8 mouse cellular contexts compared by ENCODE assay signal in the genomic region with DNA sequence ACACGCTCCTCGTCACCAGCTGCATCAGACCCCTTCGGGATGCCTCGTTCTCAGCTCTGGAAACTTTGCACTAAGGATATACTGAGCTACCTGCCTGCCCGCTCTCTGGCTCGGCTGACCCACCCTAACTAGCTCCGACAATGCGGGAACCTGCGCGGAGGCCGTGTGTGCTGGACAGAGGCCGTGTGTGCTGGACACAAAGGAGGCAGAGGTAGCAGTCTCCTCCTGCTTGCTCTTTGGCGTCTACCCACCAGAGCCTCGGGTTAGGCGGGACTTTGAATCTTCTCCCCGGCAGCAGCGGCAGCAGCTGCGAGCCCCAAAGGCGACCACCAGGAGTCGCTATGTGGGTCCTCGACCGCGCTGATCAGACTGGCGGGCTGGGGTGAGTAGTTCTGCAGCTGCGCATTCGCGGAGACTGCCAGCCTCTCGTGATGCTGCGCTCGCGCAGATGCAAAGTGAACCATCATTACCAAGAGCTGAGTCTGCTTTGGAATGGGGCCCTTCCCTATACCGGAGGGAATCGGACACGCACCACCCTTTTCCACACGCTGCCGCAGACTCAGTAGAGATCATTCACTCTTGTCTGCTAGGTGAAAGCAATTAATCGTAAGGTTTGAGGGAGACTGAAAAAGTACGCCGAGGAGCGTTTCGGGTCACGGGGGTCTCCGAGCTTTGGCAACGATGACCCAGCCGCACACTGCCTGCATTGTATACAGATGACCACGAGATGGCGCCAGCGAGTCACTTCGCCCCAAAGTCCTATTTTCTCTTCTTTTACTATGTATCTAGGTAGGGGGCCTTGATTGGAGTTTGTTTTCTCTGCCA. TPM values are rescaled to one million over a fixed set of nuclear protein-coding genes. Genes with fewer than 3 reads are reported as not detected.
DNase-seq lines count a peak whose midpoint lies in the region; ATAC-seq and TF ChIP-seq lines count a peak whose summit lies in the region.

No protein-coding gene starts in this region.

- peak; percentile 90 to 93 for ATAC-seq in hematopoietic stem cell, adult 5-6 weeks (replicated peaks in 1 of 2; ENCODE audit: insufficient read depth in 1 of 2, low FRiP score in 2 of 2, low TSS enrichment in 1 of 2, low read depth in 1 of 2, poor library complexity in 2 of 2, severe bottlenecking in 2 of 2)
- peak; percentile 96 for ATAC-seq in lung, embryonic 15.5 days (ENCODE audit: borderline replicate concordance, extremely low read depth, low FRiP score, low TSS enrichment)

- peak; percentile 95 for DNase-seq in MN1 (ENCODE audit: low spot score)
- peak; percentile 87 for DNase-seq in cerebellum, adult 8-10 months
- peak; percentile 96 for DNase-seq in forelimb bud, embryonic 11.5 days (ENCODE audit: low read depth, low spot score)
- DNase-seq in layer of hippocampus, adult 9-10 months (ENCODE audit: low spot score): peak; percentile 71
- peak; percentile 94 for DNase-seq in thymus, adult 2 months

- TF ChIP-seq POLR2A in olfactory bulb, adult 2 months (IDR thresholded peaks at IDR 0.05; ENCODE audit: insufficient read depth, low read depth, low read length): peak; percentile 48
- TF ChIP-seq POLR2A in thymus, adult 2 months (IDR thresholded peaks at IDR 0.05; ENCODE audit: control insufficient read depth, extremely low read depth, insufficient read depth, low read length, poor library complexity): peak; percentile 61; the same call in 1 of the 2 replicates

- peaks cover 4% of the 10 kb centered on the region for H3K27me3 ChIP-seq in lung, embryonic 15.5 days
- H3K27me3 ChIP-seq in thymus, adult 2 months (ENCODE audit: control insufficient read depth, insufficient read depth, low read length): no peaks in the 10 kb centered on the region

- peak; percentile 77 for TF ChIP-seq CTCF in olfactory bulb, adult 2 months (IDR thresholded peaks at IDR 0.05; ENCODE audit: insufficient read depth, low read depth, low read length)
- TF ChIP-seq CTCF in thymus, adult 2 months (IDR thresholded peaks at IDR 0.05; ENCODE audit: borderline replicate concordance, control insufficient read depth, extremely low read depth, insufficient read depth, low read length, poor library complexity): peak; percentile 84

- H3K4me1 ChIP-seq in lung, embryonic 15.5 days: peaks cover 13% of the 10 kb centered on the region
- H3K4me1 ChIP-seq in olfactory bulb, adult 2 months (ENCODE audit: control insufficient read depth, insufficient read depth, low read length): peaks cover 4% of the 10 kb centered on the region
- peaks cover 13% of the 10 kb centered on the region for H3K4me1 ChIP-seq in thymus, adult 2 months (replicated peaks; ENCODE audit: control insufficient read depth, insufficient read depth, low read length)

- peak overlapping the region; percentile 58 for H3K9ac ChIP-seq in lung, embryonic 15.5 days

- WGBS in lung, embryonic 15.5 days: under 1% methylated on average over 49 of the region's 49 CpGs
- WGBS in olfactory bulb, adult 2 months: 1% methylated on average over 49 of the region's 49 CpGs
- under 1% methylated on average over 49 of the region's 49 CpGs for WGBS in thymus, adult 2 months

- no peaks in the 10 kb centered on the region for H3K9me3 ChIP-seq in lung, embryonic 15.5 days

- peak overlapping the region; percentile 79 for H3K27ac ChIP-seq in lung, embryonic 15.5 days
- H3K27ac ChIP-seq in olfactory bulb, adult 2 months (ENCODE audit: insufficient read depth, low read depth, low read length): peak overlapping the region; percentile 85
- peak overlapping the region; percentile 76 for H3K27ac ChIP-seq in thymus, adult 2 months (ENCODE audit: control insufficient read depth, insufficient read depth, low read length)

- H3K4me2 ChIP-seq in lung, embryonic 15.5 days: peak overlapping the region; percentile 89

- H3K4me3 ChIP-seq in lung, embryonic 15.5 days: peak overlapping the region; percentile 51
- peak overlapping the region; percentile 62 for H3K4me3 ChIP-seq in olfactory bulb, adult 2 months (ENCODE audit: insufficient read depth, low read depth, low read length)
- peak overlapping the region; percentile 64 for H3K4me3 ChIP-seq in thymus, adult 2 months (ENCODE audit: control insufficient read depth, insufficient read depth, low read length)

- H3K36me3 ChIP-seq in lung, embryonic 15.5 days: no peaks in the 10 kb centered on the region
- no peaks in the 10 kb centered on the region for H3K36me3 ChIP-seq in thymus, adult 2 months (ENCODE audit: control insufficient read depth, insufficient read depth, low read length)

RNA-seq across cellular contexts. Expression of gene Hist2h2bb, which starts 8.5 kb away (rescaled TPM):
- 3,457 and 7,416 TPM in 2 replicates for total RNA-seq in hematopoietic stem cell, adult 5-6 weeks (2017)
- 10.1 and 18.0 TPM in 2 replicates for polyA plus RNA-seq in lung, embryonic 15.5 days (2015; fragmentation: Nextera tagmentation; extraction: Ambion mirVana)
- polyA plus RNA-seq in olfactory bulb, adult 2 months (2012; ENCODE audit: insufficient read depth, insufficient read length, low replicate concordance, missing spikeins): not detected in 2 replicates
- polyA plus RNA-seq in thymus, adult 2 months (2012; rRNA removed): 163 and 177 TPM in 2 replicates

RNA-seq across cellular contexts. Expression of gene Hist2h3b, which starts 9.6 kb away (rescaled TPM):
- 222 and 285 TPM in 2 replicates for total RNA-seq in hematopoietic stem cell, adult 5-6 weeks (2017)
- polyA plus RNA-seq in lung, embryonic 15.5 days (2015; fragmentation: Nextera tagmentation; extraction: Ambion mirVana): 87.1 and 95.3 TPM in 2 replicates
- not detected in 2 replicates for polyA plus RNA-seq in olfactory bulb, adult 2 months (2012; ENCODE audit: insufficient read depth, insufficient read length, low replicate concordance, missing spikeins)
- polyA plus RNA-seq in thymus, adult 2 months (2012; rRNA removed): 1,135 and 1,442 TPM in 2 replicates

RNA-seq across cellular contexts. Expression of gene Hist2h4, which starts 14.9 kb away (rescaled TPM):
- 44.6 and 53.3 TPM in 2 replicates for total RNA-seq in hematopoietic stem cell, adult 5-6 weeks (2017)
- 15.9 and 16.1 TPM in 2 replicates for polyA plus RNA-seq in lung, embryonic 15.5 days (2015; fragmentation: Nextera tagmentation; extraction: Ambion mirVana)
- not detected in 2 replicates for polyA plus RNA-seq in olfactory bulb, adult 2 months (2012; ENCODE audit: insufficient read depth, insufficient read length, low replicate concordance, missing spikeins)
- 87.7 and 101 TPM in 2 replicates for polyA plus RNA-seq in thymus, adult 2 months (2012; rRNA removed)

RNA-seq across cellular contexts. Expression of gene Fcgr1, which starts 15.8 kb away (rescaled TPM):
- total RNA-seq in hematopoietic stem cell, adult 5-6 weeks (2017): 1.7 and 4.9 TPM in 2 replicates
- polyA plus RNA-seq in lung, embryonic 15.5 days (2015; fragmentation: Nextera tagmentation; extraction: Ambion mirVana): 2.4 and 3.6 TPM in 2 replicates
- polyA plus RNA-seq in olfactory bulb, adult 2 months (2012; ENCODE audit: insufficient read depth, insufficient read length, low replicate concordance, missing spikeins): not detected in 2 replicates
- polyA plus RNA-seq in thymus, adult 2 months (2012; rRNA removed): 3.8 and 6.8 TPM in 2 replicates

RNA-seq across cellular contexts. Expression of gene Hist2h3c1, which starts 31.5 kb away (rescaled TPM):
- total RNA-seq in hematopoietic stem cell, adult 5-6 weeks (2017): 3.7 TPM in 1 of 2 replicates, not detected in the other
- polyA plus RNA-seq in lung, embryonic 15.5 days (2015; fragmentation: Nextera tagmentation; extraction: Ambion mirVana): 0.45 and 1.9 TPM in 2 replicates
- not detected in 2 replicates for polyA plus RNA-seq in olfactory bulb, adult 2 months (2012; ENCODE audit: insufficient read depth, insufficient read length, low replicate concordance, missing spikeins)
- polyA plus RNA-seq in thymus, adult 2 months (2012; rRNA removed): not detected in 2 replicates

Comparison
In these comparisons a context has a peak if more than half of its experiments do, and no peak if none do; other contexts are left out.
1. Peak in every context shown above with its lines: DNase-seq, ATAC-seq, H3K4me3 ChIP-seq and H3K27ac ChIP-seq.
2. RNA of gene Hist2h3b, which starts 9.6 kb away (polyA plus RNA-seq): 1,135 to 1,442 TPM in thymus, adult 2 months and 87.1 to 95.3 TPM in lung, embryonic 15.5 days; not detected in olfactory bulb, adult 2 months; every median in the first group is over 10 times any median in the second.
3. RNA of gene Hist2h4, which starts 14.9 kb away (polyA plus RNA-seq): 87.7 to 101 TPM in thymus, adult 2 months and 15.9 to 16.1 TPM in lung, embryonic 15.5 days; not detected in olfactory bulb, adult 2 months; every median in the first group is over 10 times any median in the second.